Mouse (Mus musculus): ENCODE measurements around the gene Kiss1r. TPM values are rescaled to one million over a fixed set of nuclear protein-coding genes. Genes with fewer than 3 reads are reported as not detected.
A peak's percentile ranks its signal among the peaks of the same experiment; 100 is the strongest.

Gene Kiss1r
- polyA plus RNA-seq, 1 experiment = 5.9 TPM

DNA sequence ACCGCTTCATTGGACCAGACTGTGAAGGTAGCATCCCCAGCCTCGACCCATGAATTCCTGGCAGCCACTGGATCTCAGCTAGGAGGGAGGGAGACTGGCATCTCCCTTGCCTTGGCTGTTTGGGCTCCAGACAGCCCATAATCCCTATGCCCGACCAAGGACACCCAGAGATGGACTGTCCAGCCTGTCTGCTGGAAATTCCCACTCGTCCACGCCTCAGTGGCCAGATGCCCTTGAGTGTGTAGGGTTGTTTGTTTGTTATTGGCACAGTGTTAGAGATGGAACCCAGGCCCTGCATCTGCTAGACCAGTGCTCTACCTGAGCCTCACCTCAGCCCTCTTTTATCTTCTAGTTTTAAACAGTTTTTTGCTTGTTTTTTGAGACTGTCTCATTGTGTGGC, 48.6 kb downstream of the Kiss1r start:
- H3K36me3 ChIP-seq (ENCODE audit: control insufficient read depth, insufficient read depth, low read length) = peaks cover 36% of the 10 kb centered on the region
- no peak for TF ChIP-seq CTCF (IDR thresholded peaks at IDR 0.05; ENCODE audit: extremely low read depth, insufficient read length, insufficient replicate concordance, low read depth, low read length)
- peak; percentile 32; the same call in 1 of the 2 replicates for TF ChIP-seq POLR2A (IDR thresholded peaks at IDR 0.05; ENCODE audit: low read depth, low read length)
- no peaks in the 10 kb centered on the region; the same call in 1 of the 2 replicates for H3K27me3 ChIP-seq (ENCODE audit: control insufficient read depth, insufficient read depth, low read length)
- H3K4me1 ChIP-seq (ENCODE audit: control insufficient read depth, insufficient read depth, insufficient read length, low read length) = peaks cover 3% of the 10 kb centered on the region; the same call in 1 of the 2 replicates
- WGBS = 84% methylated on average over 5 of the region's 5 CpGs
- no peak overlapping the region for H3K27ac ChIP-seq (ENCODE audit: insufficient read depth, low read depth, low read length)
- H3K4me3 ChIP-seq (ENCODE audit: low read depth, low read length) = no peak overlapping the region

DNA sequence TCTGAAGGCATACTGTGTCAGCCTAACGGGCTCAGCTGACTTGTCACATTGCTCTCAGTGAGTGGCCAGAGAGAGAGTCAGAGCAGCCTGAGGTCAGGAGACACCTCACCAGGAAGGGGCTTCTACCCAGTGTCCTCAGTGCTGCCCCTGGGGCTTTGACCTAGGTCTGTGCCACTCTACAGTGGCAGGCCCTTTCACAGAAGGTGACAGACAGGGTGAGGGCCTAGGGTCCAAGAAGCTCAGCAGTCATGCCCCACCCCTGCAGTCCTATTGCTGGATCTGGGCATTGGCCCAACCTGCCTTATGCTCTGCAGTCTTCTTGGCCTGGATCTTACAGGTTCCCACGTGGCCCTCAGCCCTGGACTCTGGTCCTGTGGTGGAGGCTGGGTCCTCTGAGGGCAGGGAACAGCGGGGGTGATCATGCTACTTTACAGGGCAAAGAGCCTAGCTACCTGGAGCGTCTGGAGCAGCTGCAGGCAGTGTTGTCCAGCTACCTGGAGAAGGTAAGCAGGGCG, 50.2 kb downstream of the Kiss1r start:
- TF ChIP-seq POLR2A (IDR thresholded peaks at IDR 0.05; ENCODE audit: low read depth, low read length) (no peak), CTCF (IDR thresholded peaks at IDR 0.05; ENCODE audit: extremely low read depth, insufficient read length, insufficient replicate concordance, low read depth, low read length) (no peak)
- no peak overlapping the region for H3K4me3 ChIP-seq (ENCODE audit: low read depth, low read length)

DNA sequence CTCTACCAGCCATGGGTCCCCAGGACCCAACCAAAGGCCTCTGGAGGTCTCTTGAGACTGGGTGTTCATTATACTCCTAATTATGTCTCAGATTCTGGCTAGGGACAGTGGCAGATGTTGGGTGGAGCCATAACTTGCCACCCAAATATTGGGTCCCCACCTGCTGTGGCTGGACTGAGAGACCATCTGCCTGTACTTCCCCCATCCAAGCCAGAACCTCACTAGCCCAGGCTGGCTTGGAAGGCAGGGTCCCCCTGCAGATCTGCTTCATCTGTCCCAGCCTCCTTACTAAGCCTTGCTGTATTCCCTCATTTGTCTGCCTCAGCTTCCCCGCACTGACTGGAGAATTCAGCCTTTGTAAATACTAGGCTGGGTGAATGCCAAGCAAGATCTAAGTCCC, 51.4 kb downstream of the Kiss1r start:
- H3K4me1 ChIP-seq (ENCODE audit: control insufficient read depth, insufficient read depth, insufficient read length, low read length) = peaks cover 3% of the 10 kb centered on the region; the same call in 1 of the 2 replicates
- peaks cover 31% of the 10 kb centered on the region for H3K36me3 ChIP-seq (ENCODE audit: control insufficient read depth, insufficient read depth, low read length)
- no peak overlapping the region for H3K27ac ChIP-seq (ENCODE audit: insufficient read depth, low read depth, low read length)
- peaks cover 15% of the 10 kb centered on the region for H3K27me3 ChIP-seq (ENCODE audit: control insufficient read depth, insufficient read depth, low read length)
- no peak for TF ChIP-seq CTCF (IDR thresholded peaks at IDR 0.05; ENCODE audit: extremely low read depth, insufficient read length, insufficient replicate concordance, low read depth, low read length)
- TF ChIP-seq POLR2A (IDR thresholded peaks at IDR 0.05; ENCODE audit: low read depth, low read length) = no peak
- WGBS = 54% methylated on average over 1 of the region's 1 CpGs
- H3K4me3 ChIP-seq (ENCODE audit: low read depth, low read length) = no peak overlapping the region

More for the DNA sequence above, 50.2 kb downstream of the Kiss1r start:
- 58% methylated on average over 5 of the region's 5 CpGs for WGBS
- Histone ChIP-seq H3K36me3 (ENCODE audit: control insufficient read depth, insufficient read depth, low read length) (peaks cover 33% of the 10 kb centered on the region), H3K4me1 (ENCODE audit: control insufficient read depth, insufficient read depth, insufficient read length, low read length) (peaks cover 3% of the 10 kb centered on the region; the same call in 1 of the 2 replicates), H3K27me3 (ENCODE audit: control insufficient read depth, insufficient read depth, low read length) (peaks cover 13% of the 10 kb centered on the region), H3K27ac (ENCODE audit: insufficient read depth, low read depth, low read length) (peak overlapping the region; percentile 8; the same call in 1 of the 2 replicates)

DNA sequence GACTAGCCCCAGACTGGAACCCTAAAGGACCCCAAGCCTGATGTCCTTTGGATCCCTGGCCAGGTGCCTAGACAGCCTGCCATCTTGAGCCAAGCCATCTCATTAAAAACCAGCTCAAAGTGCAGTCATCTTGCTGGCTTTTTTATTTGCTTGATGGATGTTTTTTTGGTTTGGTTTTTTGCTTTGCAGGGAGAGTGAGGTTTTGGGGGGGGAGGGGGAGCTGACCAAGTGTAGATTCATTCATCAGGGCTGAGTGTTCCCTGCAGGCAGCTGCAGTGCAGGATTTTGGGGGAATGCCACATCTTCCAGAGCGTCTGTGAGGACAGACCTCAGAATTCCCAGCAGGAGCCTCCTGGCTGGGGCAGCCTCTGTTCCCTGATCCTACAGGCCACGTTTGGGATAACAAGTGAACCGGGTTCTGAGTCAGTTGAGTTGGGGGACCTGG, 52.4 kb downstream of the Kiss1r start:
- H3K36me3 ChIP-seq (ENCODE audit: control insufficient read depth, insufficient read depth, low read length) = peaks cover 27% of the 10 kb centered on the region
- H3K27me3 ChIP-seq (ENCODE audit: control insufficient read depth, insufficient read depth, low read length) = peaks cover 15% of the 10 kb centered on the region
- no peak for TF ChIP-seq POLR2A (IDR thresholded peaks at IDR 0.05; ENCODE audit: low read depth, low read length)
- 36% methylated on average over 3 of the region's 3 CpGs for WGBS
- no peak overlapping the region for H3K4me3 ChIP-seq (ENCODE audit: low read depth, low read length)
- H3K27ac ChIP-seq (ENCODE audit: insufficient read depth, low read depth, low read length) = no peak overlapping the region
- H3K4me1 ChIP-seq (ENCODE audit: control insufficient read depth, insufficient read depth, insufficient read length, low read length) = peaks cover 3% of the 10 kb centered on the region; the same call in 1 of the 2 replicates

DNA sequence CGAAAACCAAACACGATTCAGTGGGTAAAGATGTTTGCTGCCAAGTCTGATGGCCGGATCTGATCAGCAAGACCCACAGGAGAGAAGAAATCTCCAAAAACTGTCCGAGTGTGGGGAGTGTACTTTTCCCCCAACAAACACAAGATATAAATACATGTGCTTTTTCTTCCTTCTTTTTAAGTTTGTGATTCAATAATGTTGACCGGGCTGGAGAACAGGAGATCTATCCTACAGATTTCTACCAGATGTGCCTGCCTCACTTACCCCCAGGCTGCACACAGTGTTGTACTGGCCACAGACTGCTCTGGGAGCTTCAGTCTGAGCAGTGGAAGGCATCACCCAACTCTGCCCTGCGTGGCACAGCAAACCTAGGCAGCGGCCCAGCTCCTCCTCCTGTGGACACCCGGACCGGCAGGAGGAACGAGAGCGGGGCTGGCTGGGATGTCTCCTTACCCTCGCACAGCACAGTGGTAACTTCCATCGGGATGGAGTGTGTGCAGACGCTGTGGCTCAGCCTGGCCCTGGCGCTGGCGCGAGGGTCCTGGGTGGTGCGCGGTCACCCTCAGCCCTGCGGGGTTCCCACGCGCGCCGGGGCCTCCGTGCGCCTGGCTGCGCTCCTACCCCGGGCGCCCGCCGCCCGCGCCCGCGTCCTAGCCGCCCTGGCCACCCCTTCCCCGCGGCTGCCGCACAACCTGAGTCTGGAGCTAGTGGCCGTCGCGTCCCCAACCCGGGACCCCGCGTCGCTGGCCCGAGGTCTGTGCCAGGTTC, 53.8 kb downstream of the Kiss1r start, which contains the start of gene Grin3b:
Grin3b (plus strand) TSS at position 301 of the 768 bp plus-strand sequence.
- peaks cover 3% of the 10 kb centered on the region; the same call in 1 of the 2 replicates for H3K4me1 ChIP-seq (ENCODE audit: control insufficient read depth, insufficient read depth, insufficient read length, low read length)
- WGBS = 6% methylated on average over 47 of the region's 47 CpGs

DNA sequence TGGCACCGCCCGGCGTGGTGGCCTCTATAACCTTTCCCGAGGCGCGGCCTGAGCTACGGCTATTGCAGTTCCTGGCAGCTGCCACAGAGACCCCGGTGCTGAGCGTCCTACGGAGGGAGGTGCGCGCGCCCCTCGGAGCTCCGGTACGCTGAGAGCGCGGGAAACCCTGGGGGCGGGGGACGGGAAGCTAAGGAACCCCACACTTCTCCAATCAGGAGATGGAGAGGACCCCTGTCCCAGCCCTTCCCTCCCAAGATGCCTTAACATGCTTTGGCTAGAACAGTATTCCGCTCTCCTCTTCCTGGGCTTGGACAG, 54.4 kb downstream of the Kiss1r start:
- Histone ChIP-seq H3K4me1 (ENCODE audit: control insufficient read depth, insufficient read depth, insufficient read length, low read length) (peaks cover 3% of the 10 kb centered on the region; the same call in 1 of the 2 replicates), H3K27ac (ENCODE audit: insufficient read depth, low read depth, low read length) (no peak overlapping the region), H3K36me3 (ENCODE audit: control insufficient read depth, insufficient read depth, low read length) (peaks cover 18% of the 10 kb centered on the region), H3K4me3 (ENCODE audit: low read depth, low read length) (no peak overlapping the region), H3K27me3 (ENCODE audit: control insufficient read depth, insufficient read depth, low read length) (peaks cover 15% of the 10 kb centered on the region)
- TF ChIP-seq CTCF (IDR thresholded peaks at IDR 0.05; ENCODE audit: extremely low read depth, insufficient read length, insufficient replicate concordance, low read depth, low read length) (no peak), POLR2A (IDR thresholded peaks at IDR 0.05; ENCODE audit: low read depth, low read length) (no peak)
- 8% methylated on average over 21 of the region's 21 CpGs for WGBS

More for the DNA sequence above, 53.8 kb downstream of the Kiss1r start, which contains the start of gene Grin3b:
- H3K27me3 ChIP-seq (ENCODE audit: control insufficient read depth, insufficient read depth, low read length) = peaks cover 15% of the 10 kb centered on the region
- TF ChIP-seq CTCF (IDR thresholded peaks at IDR 0.05; ENCODE audit: extremely low read depth, insufficient read length, insufficient replicate concordance, low read depth, low read length) (no peak), POLR2A (IDR thresholded peaks at IDR 0.05; ENCODE audit: low read depth, low read length) (no peak)
- H3K4me3 ChIP-seq (ENCODE audit: low read depth, low read length) = no peak within 1 kb of the TSS
- peaks cover 18% of the 10 kb centered on the region for H3K36me3 ChIP-seq (ENCODE audit: control insufficient read depth, insufficient read depth, low read length)
- H3K27ac ChIP-seq (ENCODE audit: insufficient read depth, low read depth, low read length) = no peak within 1 kb of the TSS

Other genes starting within 250 kb of the Kiss1r start
- 76.0 and 138 TPM in 2 replicates for gene Tpgs1, start 247.6 kb upstream of the Kiss1r start, polyA plus RNA-seq (2012; rRNA removed)
- 101 and 163 TPM in 2 replicates for gene Cdc34, start 234.8 kb upstream of the Kiss1r start, polyA plus RNA-seq (2012; rRNA removed)
- gene Gzmm, start 228.0 kb upstream of the Kiss1r start, polyA plus RNA-seq (2012; rRNA removed) = 0.11 and 0.52 TPM in 2 replicates
- gene Bsg, start 212.5 kb upstream of the Kiss1r start, polyA plus RNA-seq (2012; rRNA removed) = 1,266 and 1,465 TPM in 2 replicates
- 8.3 and 19.2 TPM in 2 replicates for gene Hcn2, start 200.3 kb upstream of the Kiss1r start, polyA plus RNA-seq (2012; rRNA removed)
- gene Polrmt, start 170.4 kb upstream of the Kiss1r start, polyA plus RNA-seq (2012; rRNA removed) = 38.7 and 50.0 TPM in 2 replicates
- gene Fgf22, start 161.9 kb upstream of the Kiss1r start, polyA plus RNA-seq (2012; rRNA removed) = not detected in 2 replicates
- 130 and 222 TPM in 2 replicates for gene Rnf126, start 150.0 kb upstream of the Kiss1r start, polyA plus RNA-seq (2012; rRNA removed)
- gene Fstl3, start 139.7 kb upstream of the Kiss1r start, polyA plus RNA-seq (2012; rRNA removed) = 16.0 and 19.6 TPM in 2 replicates
- gene Prss57, start 126.0 kb upstream of the Kiss1r start, polyA plus RNA-seq (2012; rRNA removed) = 0.24 and 0.67 TPM in 2 replicates
- 13.0 and 24.0 TPM in 2 replicates for gene Palm, start 123.4 kb upstream of the Kiss1r start, polyA plus RNA-seq (2012; rRNA removed)
- gene Misp, start 96.0 kb upstream of the Kiss1r start, polyA plus RNA-seq (2012; rRNA removed) = 141 and 347 TPM in 2 replicates
- gene Ptbp1, start 62.5 kb upstream of the Kiss1r start, polyA plus RNA-seq (2012; rRNA removed) = 150 and 285 TPM in 2 replicates
- gene Prtn3, start 42.5 kb upstream of the Kiss1r start, polyA plus RNA-seq (2012; rRNA removed) = 1.6 and 2.1 TPM in 2 replicates
- gene Plppr3, start 42.3 kb upstream of the Kiss1r start, polyA plus RNA-seq (2012; rRNA removed) = 2.8 and 5.3 TPM in 2 replicates
- 0.72 TPM in 1 of 2 replicates, not detected in the other for gene Elane, start 30.7 kb upstream of the Kiss1r start, polyA plus RNA-seq (2012; rRNA removed)
- gene Cfd, start 26.1 kb upstream of the Kiss1r start, polyA plus RNA-seq (2012; rRNA removed) = 48.6 and 122 TPM in 2 replicates
- gene Med16, start 8.0 kb upstream of the Kiss1r start, polyA plus RNA-seq (2012; rRNA removed) = 34.8 and 58.1 TPM in 2 replicates
- gene Gm26602, start 6.1 kb upstream of the Kiss1r start, polyA plus RNA-seq (2012; rRNA removed) = not detected in 2 replicates
- gene R3hdm4, start 4.2 kb downstream of the Kiss1r start, polyA plus RNA-seq (2012; rRNA removed) = 86.4 and 104 TPM in 2 replicates
- gene Arid3a, start 10.1 kb downstream of the Kiss1r start, polyA plus RNA-seq (2012; rRNA removed) = 10.7 and 23.9 TPM in 2 replicates
- 34.8 and 44.6 TPM in 2 replicates for gene Wdr18, start 43.2 kb downstream of the Kiss1r start, polyA plus RNA-seq (2012; rRNA removed)
- gene Grin3b, start 53.7 kb downstream of the Kiss1r start, polyA plus RNA-seq (2012; rRNA removed) = not detected in 2 replicates
- 225 and 441 TPM in 2 replicates for gene Tmem259, start 67.4 kb downstream of the Kiss1r start, polyA plus RNA-seq (2012; rRNA removed)
- gene Cnn2, start 71.6 kb downstream of the Kiss1r start, polyA plus RNA-seq (2012; rRNA removed) = 49.9 and 72.8 TPM in 2 replicates
- gene Abca7, start 79.5 kb downstream of the Kiss1r start, polyA plus RNA-seq (2012; rRNA removed) = 18.1 and 33.4 TPM in 2 replicates
- gene Arhgap45, start 99.7 kb downstream of the Kiss1r start, polyA plus RNA-seq (2012; rRNA removed) = 23.2 and 36.8 TPM in 2 replicates
- gene Polr2e, start 122.8 kb downstream of the Kiss1r start, polyA plus RNA-seq (2012; rRNA removed) = 140 and 186 TPM in 2 replicates
- gene Gpx4, start 130.2 kb downstream of the Kiss1r start, polyA plus RNA-seq (2012; rRNA removed) = 388 and 646 TPM in 2 replicates
- 61.2 and 126 TPM in 2 replicates for gene Sbno2, start 188.6 kb downstream of the Kiss1r start, polyA plus RNA-seq (2012; rRNA removed)
- 77.5 and 124 TPM in 2 replicates for gene Stk11, start 198.8 kb downstream of the Kiss1r start, polyA plus RNA-seq (2012; rRNA removed)
- gene Atp5d, start 221.7 kb downstream of the Kiss1r start, polyA plus RNA-seq (2012; rRNA removed) = 2,309 and 4,813 TPM in 2 replicates
- 3.7 and 6.6 TPM in 2 replicates for gene Cbarp, start 223.9 kb downstream of the Kiss1r start, polyA plus RNA-seq (2012; rRNA removed)
- gene Midn, start 231.3 kb downstream of the Kiss1r start, polyA plus RNA-seq (2012; rRNA removed) = 151 and 372 TPM in 2 replicates
- 18.5 and 48.0 TPM in 2 replicates for gene Cirbp, start 249.0 kb downstream of the Kiss1r start, polyA plus RNA-seq (2012; rRNA removed)